Mouse (Mus musculus): ENCODE data around the gene Fgfr2. TPM values are rescaled to one million over a fixed set of nuclear protein-coding genes. Genes with fewer than 3 reads are reported as not detected.
A peak's percentile ranks its signal among the peaks of the same experiment; 100 is the strongest.

Fgfr2 gene
- total RNA-seq, 1 experiment, result 37.5 TPM

DNA sequence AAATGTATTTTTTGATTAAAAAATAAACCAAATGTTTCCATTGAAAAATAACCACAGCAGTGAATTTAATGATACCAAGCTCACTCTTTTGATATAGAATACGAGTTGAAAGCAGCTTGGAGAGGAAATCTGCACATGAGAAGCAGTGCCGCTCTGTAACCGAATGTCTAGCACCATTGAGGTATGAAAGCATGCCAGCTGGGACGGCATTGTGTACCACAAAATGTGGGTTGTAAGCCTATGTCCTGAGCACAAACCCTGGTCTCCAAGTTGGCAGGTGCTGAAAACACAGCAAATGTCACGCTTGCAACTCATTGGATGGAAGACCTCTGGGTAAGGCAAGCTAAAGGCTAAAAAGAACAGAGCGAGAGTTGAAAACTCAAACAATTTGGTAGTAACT, 306.1 kb downstream of the Fgfr2 start:
- Histone ChIP-seq H3K36me3 (ENCODE audit: control insufficient read depth, insufficient read depth, low read length, poor library complexity, severe bottlenecking) (no peaks in the 10 kb centered on the region; the same call in 1 of the 2 replicates), H3K9me3 (ENCODE audit: control insufficient read depth, insufficient read depth, low read depth, low read length) (no peaks in the 10 kb centered on the region), H3K9ac (ENCODE audit: insufficient read depth, low read depth, low read length, poor library complexity, severe bottlenecking) (no peak overlapping the region), H3K27ac (ENCODE audit: insufficient read depth, low read depth, low read length, poor library complexity, severe bottlenecking) (no peak overlapping the region), H3K4me1 (ENCODE audit: control insufficient read depth in 2 of 2, insufficient read depth in 2 of 2, low read length in 2 of 2, poor library complexity in 1 of 2) (no peaks in the 10 kb centered on the region; a peak in 1 of 4 replicates), H3K4me3 (ENCODE audit: insufficient read depth in 1 of 2, low read depth in 1 of 2, low read length in 2 of 2, poor library complexity in 1 of 2, severe bottlenecking in 1 of 2) (no peak overlapping the region)
- no peak for DNase-seq (ENCODE audit: low read depth, low spot score)
- in situ Hi-C loops (cut with MboI; ENCODE audit: low sequenced_read_pairs in 2 of 2, unreplicated experiment in 2 of 2), result no loop called here
- TF ChIP-seq CHD2 (IDR thresholded peaks at IDR 0.05; ENCODE audit: low read depth, low read length), result no peak
- no peak for TF ChIP-seq ZNF384 (IDR thresholded peaks at IDR 0.05; ENCODE audit: low read depth, low read length)
- TF ChIP-seq HCFC1 (IDR thresholded peaks at IDR 0.05; ENCODE audit: borderline replicate concordance, insufficient read depth, low read length), result no peak
- no peak for TF ChIP-seq ZC3H11A (IDR thresholded peaks at IDR 0.05; ENCODE audit: borderline replicate concordance, low read depth, low read length)
- TF ChIP-seq MAFK (IDR thresholded peaks at IDR 0.05; ENCODE audit: insufficient read depth, low read depth, low read length), result no peak

DNA sequence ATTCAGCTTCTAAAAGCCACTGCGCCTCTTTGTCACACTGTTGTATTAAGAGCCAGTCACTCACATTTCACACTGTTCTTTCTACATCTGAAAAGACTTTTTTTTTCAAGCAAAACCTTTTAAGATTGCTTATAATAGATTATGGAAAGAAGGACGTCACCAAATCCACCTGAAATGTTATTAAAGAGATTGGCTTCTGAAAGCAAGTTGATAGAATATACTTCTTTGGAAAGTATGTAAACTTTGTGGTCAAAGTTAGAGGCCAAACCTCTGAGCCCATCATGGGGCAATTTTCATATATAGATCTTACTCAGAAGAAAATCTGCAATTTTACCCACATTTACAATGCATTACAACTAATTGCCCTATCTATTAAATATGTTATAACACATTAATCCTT, 306.6 kb downstream of the Fgfr2 start:
- TF ChIP-seq ZC3H11A (IDR thresholded peaks at IDR 0.05; ENCODE audit: borderline replicate concordance, low read depth, low read length), result no peak
- TF ChIP-seq CHD2 (IDR thresholded peaks at IDR 0.05; ENCODE audit: low read depth, low read length), result no peak
- no peak for TF ChIP-seq HCFC1 (IDR thresholded peaks at IDR 0.05; ENCODE audit: borderline replicate concordance, insufficient read depth, low read length)
- TF ChIP-seq ZNF384 (IDR thresholded peaks at IDR 0.05; ENCODE audit: low read depth, low read length), result no peak
- Histone ChIP-seq H3K36me3 (ENCODE audit: control insufficient read depth, insufficient read depth, low read length, poor library complexity, severe bottlenecking) (no peaks in the 10 kb centered on the region; the same call in 1 of the 2 replicates), H3K4me1 (ENCODE audit: control insufficient read depth in 2 of 2, insufficient read depth in 2 of 2, low read length in 2 of 2, poor library complexity in 1 of 2) (peaks cover 0 to 2% of the 10 kb centered on the region in 2 experiments; a peak in 2 of 4 replicates), H3K4me3 (ENCODE audit: insufficient read depth in 1 of 2, low read depth in 1 of 2, low read length in 2 of 2, poor library complexity in 1 of 2, severe bottlenecking in 1 of 2) (no peak overlapping the region), H3K9me3 (ENCODE audit: control insufficient read depth, insufficient read depth, low read depth, low read length) (no peaks in the 10 kb centered on the region), H3K27ac (ENCODE audit: insufficient read depth, low read depth, low read length, poor library complexity, severe bottlenecking) (no peak overlapping the region), H3K9ac (ENCODE audit: insufficient read depth, low read depth, low read length, poor library complexity, severe bottlenecking) (no peak overlapping the region)
- in situ Hi-C loops (cut with MboI; ENCODE audit: low sequenced_read_pairs in 2 of 2, unreplicated experiment in 2 of 2), result no loop called here
- DNase-seq (ENCODE audit: low read depth, low spot score), result no peak

- Histone ChIP-seq H3K36me3 (ENCODE audit: control insufficient read depth, insufficient read depth, low read length, poor library complexity, severe bottlenecking) (no peaks in the 10 kb centered on the region; the same call in 1 of the 2 replicates), H3K27ac (ENCODE audit: insufficient read depth, low read depth, low read length, poor library complexity, severe bottlenecking) (no peak overlapping the region), H3K9me3 (ENCODE audit: control insufficient read depth, insufficient read depth, low read depth, low read length) (no peaks in the 10 kb centered on the region), H3K4me1 (ENCODE audit: control insufficient read depth in 2 of 2, insufficient read depth in 2 of 2, low read length in 2 of 2, poor library complexity in 1 of 2) (peaks cover under 1 to 5% of the 10 kb centered on the region in 2 experiments; a peak in 3 of 4 replicates), H3K4me3 (ENCODE audit: insufficient read depth in 1 of 2, low read depth in 1 of 2, low read length in 2 of 2, poor library complexity in 1 of 2, severe bottlenecking in 1 of 2) (no peak overlapping the region), H3K9ac (ENCODE audit: insufficient read depth, low read depth, low read length, poor library complexity, severe bottlenecking) (no peak overlapping the region)
- in situ Hi-C loops (cut with MboI; ENCODE audit: low sequenced_read_pairs in 2 of 2, unreplicated experiment in 2 of 2), result no loop called here
- no peak for TF ChIP-seq MAFK (IDR thresholded peaks at IDR 0.05; ENCODE audit: insufficient read depth, low read depth, low read length)
- no peak for TF ChIP-seq HCFC1 (IDR thresholded peaks at IDR 0.05; ENCODE audit: borderline replicate concordance, insufficient read depth, low read length)
- TF ChIP-seq ZC3H11A (IDR thresholded peaks at IDR 0.05; ENCODE audit: borderline replicate concordance, low read depth, low read length), result no peak
- TF ChIP-seq ZNF384 (IDR thresholded peaks at IDR 0.05; ENCODE audit: low read depth, low read length), result no peak
- no peak for TF ChIP-seq CHD2 (IDR thresholded peaks at IDR 0.05; ENCODE audit: low read depth, low read length)
- no peak for DNase-seq (ENCODE audit: low read depth, low spot score)
Observed at GRCm38 (mm10) chr7:132815081-132815480, 308.1 kb downstream of the Fgfr2 start.

DNA sequence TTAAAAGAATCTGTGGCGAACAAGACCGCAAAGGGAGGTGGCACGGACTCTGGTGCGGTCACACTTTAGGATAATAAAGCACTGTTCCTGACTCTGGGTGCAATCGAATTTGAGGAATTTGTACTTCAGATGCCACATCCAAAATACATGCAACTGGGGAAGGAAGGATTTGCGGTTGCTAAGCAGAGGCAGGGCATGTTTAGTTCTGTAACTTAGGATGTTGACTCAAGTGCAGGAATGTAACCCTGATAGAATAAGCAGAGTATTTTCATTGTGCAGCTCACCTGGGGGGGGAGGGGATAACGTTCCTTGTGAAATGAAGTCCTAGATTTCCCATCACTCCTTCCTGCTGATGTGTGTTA, 309.1 kb downstream of the Fgfr2 start:
- no peak for DNase-seq (ENCODE audit: low read depth, low spot score)
- in situ Hi-C loops (cut with MboI; ENCODE audit: low sequenced_read_pairs in 2 of 2, unreplicated experiment in 2 of 2), result no loop called here
- H3K4me1 ChIP-seq (ENCODE audit: control insufficient read depth in 2 of 2, insufficient read depth in 2 of 2, low read length in 2 of 2, poor library complexity in 1 of 2), result peaks cover 7 to 9% of the 10 kb centered on the region in 2 experiments
- H3K4me3 ChIP-seq (ENCODE audit: insufficient read depth in 1 of 2, low read depth in 1 of 2, low read length in 2 of 2, poor library complexity in 1 of 2, severe bottlenecking in 1 of 2), result peak overlapping the region; percentile 75 to 85
- H3K9ac ChIP-seq (ENCODE audit: insufficient read depth, low read depth, low read length, poor library complexity, severe bottlenecking), result peak overlapping the region; percentile 77; the same call in 1 of the 2 replicates
- no peak overlapping the region for H3K27ac ChIP-seq (ENCODE audit: insufficient read depth, low read depth, low read length, poor library complexity, severe bottlenecking)
- no peaks in the 10 kb centered on the region; the same call in 1 of the 2 replicates for H3K36me3 ChIP-seq (ENCODE audit: control insufficient read depth, insufficient read depth, low read length, poor library complexity, severe bottlenecking)
- no peak for TF ChIP-seq ZNF384 (IDR thresholded peaks at IDR 0.05; ENCODE audit: low read depth, low read length)
- no peak for TF ChIP-seq HCFC1 (IDR thresholded peaks at IDR 0.05; ENCODE audit: borderline replicate concordance, insufficient read depth, low read length)
- no peak for TF ChIP-seq ZC3H11A (IDR thresholded peaks at IDR 0.05; ENCODE audit: borderline replicate concordance, low read depth, low read length)
- no peak for TF ChIP-seq CHD2 (IDR thresholded peaks at IDR 0.05; ENCODE audit: low read depth, low read length)
- no peak for TF ChIP-seq MAFK (IDR thresholded peaks at IDR 0.05; ENCODE audit: insufficient read depth, low read depth, low read length)
- no peaks in the 10 kb centered on the region for H3K9me3 ChIP-seq (ENCODE audit: control insufficient read depth, insufficient read depth, low read depth, low read length)
